Mouse (Mus musculus): ENCODE data around the gene Prlh. TPM values are rescaled to one million over a fixed set of nuclear protein-coding genes. Genes with fewer than 3 reads are reported as not detected.

Prlh gene
- total and polyA plus RNA-seq, 3 experiments = not detected

GRCm38 (mm10) chr1:90981346-90981745 lies 28.4 kb downstream of the Prlh start:
- Histone ChIP-seq H3K27ac (peak overlapping the region; percentile 62), H3K9ac (ENCODE audit: low read depth, low read length) (no peak overlapping the region), H3K79me2 (replicated peaks; ENCODE audit: control insufficient read depth, insufficient read depth, low read length) (no peaks in the 10 kb centered on the region), H3K4me1 (ENCODE audit: control insufficient read depth, insufficient read depth, low read length) (peaks cover 5% of the 10 kb centered on the region), H3K27me3 (ENCODE audit: control insufficient read depth, insufficient read depth, low read length) (no peaks in the 10 kb centered on the region), H3K36me3 (ENCODE audit: control insufficient read depth, insufficient read depth, low read length) (peaks cover 2% of the 10 kb centered on the region; the same call in 1 of the 2 replicates), H3K4me3 (no peak overlapping the region)
- intact Hi-C loops (cut with DNase I) = loop anchor here (2.0 kb wide), 1 partner anchor 35 kb away; no protein-coding TSS in a partner anchor
- no peak for TF ChIP-seq CTCF (IDR thresholded peaks at IDR 0.05)
- no peak for TF ChIP-seq EP300 (IDR thresholded peaks at IDR 0.05; ENCODE audit: insufficient read depth, low read depth, low read length)
- TF ChIP-seq POLR2A (IDR thresholded peaks at IDR 0.05; ENCODE audit: insufficient read depth, low read depth, low read length) = no peak
- WGBS = 49% methylated on average over 3 of the region's 3 CpGs
- peak in 1 of 2 experiments; percentile 15 for DNase-seq

DNA sequence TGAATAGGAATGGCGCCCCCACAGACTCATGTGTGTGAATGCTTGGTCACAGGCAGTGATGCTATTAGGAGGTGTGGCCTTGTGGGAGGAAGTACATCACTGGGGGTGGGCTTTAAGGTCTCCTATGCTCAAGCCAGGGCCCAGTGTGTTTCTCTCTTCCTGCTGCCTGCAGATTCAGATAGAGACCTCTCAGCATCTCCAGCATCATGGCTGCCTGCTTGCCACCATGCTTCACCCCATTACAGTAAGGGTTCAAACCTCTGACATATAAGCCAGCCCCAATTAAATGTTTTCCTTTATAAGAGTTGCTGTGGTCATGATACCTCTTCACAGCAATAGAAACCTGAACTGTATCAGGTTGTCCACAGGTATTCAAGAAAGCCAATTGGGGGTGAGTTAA lies 43.0 kb downstream of the Prlh start:
- Histone ChIP-seq H3K27me3 (ENCODE audit: control insufficient read depth, insufficient read depth, low read length) (no peaks in the 10 kb centered on the region), H3K27ac (no peak overlapping the region), H3K9ac (ENCODE audit: low read depth, low read length) (no peak overlapping the region), H3K4me1 (ENCODE audit: control insufficient read depth, insufficient read depth, low read length) (peaks cover 10% of the 10 kb centered on the region), H3K36me3 (ENCODE audit: control insufficient read depth, insufficient read depth, low read length) (peaks cover 2% of the 10 kb centered on the region; the same call in 1 of the 2 replicates), H3K79me2 (replicated peaks; ENCODE audit: control insufficient read depth, insufficient read depth, low read length) (no peaks in the 10 kb centered on the region), H3K4me3 (no peak overlapping the region)
- DNase-seq = no peak
- intact Hi-C loops (cut with DNase I) = loop anchor here (5.0 kb wide), 1 partner anchor 36 kb away; no protein-coding TSS in a partner anchor
- WGBS = 96% methylated on average over 1 of the region's 1 CpGs
- TF ChIP-seq POLR2A (IDR thresholded peaks at IDR 0.05; ENCODE audit: insufficient read depth, low read depth, low read length) (no peak), EP300 (IDR thresholded peaks at IDR 0.05; ENCODE audit: insufficient read depth, low read depth, low read length) (no peak), CTCF (IDR thresholded peaks at IDR 0.05) (no peak)

DNA sequence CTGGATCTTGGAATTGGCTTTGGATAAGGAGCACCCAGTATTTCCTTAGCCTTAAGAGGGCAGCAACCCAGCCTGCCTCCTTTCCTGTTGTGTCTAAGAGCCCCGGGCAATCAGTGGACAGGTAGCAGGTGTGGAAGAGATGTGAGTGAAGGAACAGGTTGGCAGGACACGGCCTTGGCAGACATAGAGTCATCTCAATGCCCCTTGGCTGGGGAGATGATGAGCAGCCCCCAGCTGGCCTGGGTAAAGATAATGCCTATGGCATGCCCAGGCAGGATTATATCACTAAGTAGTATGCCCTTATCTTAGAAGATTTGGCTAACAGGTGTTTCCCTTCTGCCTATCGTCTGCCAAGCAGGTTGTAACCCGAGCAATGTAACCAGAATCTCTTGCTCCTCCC lies 44.2 kb downstream of the Prlh start:
- 66% methylated on average over 4 of the region's 4 CpGs for WGBS
- Histone ChIP-seq H3K79me2 (replicated peaks; ENCODE audit: control insufficient read depth, insufficient read depth, low read length) (no peaks in the 10 kb centered on the region; the same call in none of the 2 replicates), H3K9ac (ENCODE audit: low read depth, low read length) (no peak overlapping the region), H3K4me1 (ENCODE audit: control insufficient read depth, insufficient read depth, low read length) (peaks cover 20% of the 10 kb centered on the region), H3K4me3 (no peak overlapping the region), H3K36me3 (ENCODE audit: control insufficient read depth, insufficient read depth, low read length) (peaks cover 5% of the 10 kb centered on the region; the same call in 1 of the 2 replicates), H3K27ac (no peak overlapping the region), H3K27me3 (ENCODE audit: control insufficient read depth, insufficient read depth, low read length) (no peaks in the 10 kb centered on the region)
- TF ChIP-seq POLR2A (IDR thresholded peaks at IDR 0.05; ENCODE audit: insufficient read depth, low read depth, low read length) = no peak
- TF ChIP-seq EP300 (IDR thresholded peaks at IDR 0.05; ENCODE audit: insufficient read depth, low read depth, low read length) = no peak
- no peak for TF ChIP-seq CTCF (IDR thresholded peaks at IDR 0.05)
- peak in 1 of 2 experiments; percentile 12 for DNase-seq
- intact Hi-C loops (cut with DNase I) = loop anchor here (5.0 kb wide), 1 partner anchor 35 kb away; no protein-coding TSS in a partner anchor

GRCm38 (mm10) chr1:90997641-90998040 lies 44.7 kb downstream of the Prlh start:
- intact Hi-C loops (cut with DNase I) = loop anchor here (5.0 kb wide), 1 partner anchor 35 kb away; no protein-coding TSS in a partner anchor
- Histone ChIP-seq H3K4me3 (no peak overlapping the region), H3K4me1 (ENCODE audit: control insufficient read depth, insufficient read depth, low read length) (peaks cover 22% of the 10 kb centered on the region), H3K9ac (ENCODE audit: low read depth, low read length) (no peak overlapping the region; the same call in 1 of the 2 replicates), H3K27me3 (ENCODE audit: control insufficient read depth, insufficient read depth, low read length) (no peaks in the 10 kb centered on the region), H3K36me3 (ENCODE audit: control insufficient read depth, insufficient read depth, low read length) (peaks cover 5% of the 10 kb centered on the region; the same call in 1 of the 2 replicates), H3K79me2 (replicated peaks; ENCODE audit: control insufficient read depth, insufficient read depth, low read length) (no peaks in the 10 kb centered on the region; the same call in none of the 2 replicates), H3K27ac (no peak overlapping the region)
- no peak for TF ChIP-seq POLR2A (IDR thresholded peaks at IDR 0.05; ENCODE audit: insufficient read depth, low read depth, low read length)
- no peak for TF ChIP-seq EP300 (IDR thresholded peaks at IDR 0.05; ENCODE audit: insufficient read depth, low read depth, low read length)
- TF ChIP-seq CTCF (IDR thresholded peaks at IDR 0.05) = no peak
- no peak for DNase-seq
- 91% methylated on average over 5 of the region's 5 CpGs for WGBS

GRCm38 (mm10) chr1:90998268-90998890 lies 45.5 kb downstream of the Prlh start, which contains the start of gene Lrrfip1:
Gene Lrrfip1 (plus strand): TSS chr1:90998737.
- intact Hi-C loops (cut with DNase I) = loop anchor here (5.0 kb wide), 1 partner anchor 34 kb away; no protein-coding TSS in a partner anchor
- Histone ChIP-seq H3K4me1 (ENCODE audit: control insufficient read depth, insufficient read depth, low read length) (peaks cover 29% of the 10 kb centered on the region), H3K27ac (peak within 1 kb of the TSS; percentile 80), H3K27me3 (ENCODE audit: control insufficient read depth, insufficient read depth, low read length) (no peaks in the 10 kb centered on the region), H3K79me2 (replicated peaks; ENCODE audit: control insufficient read depth, insufficient read depth, low read length) (peaks cover 2% of the 10 kb centered on the region), H3K36me3 (ENCODE audit: control insufficient read depth, insufficient read depth, low read length) (peaks cover 5% of the 10 kb centered on the region; the same call in 1 of the 2 replicates), H3K9ac (ENCODE audit: low read depth, low read length) (peak within 1 kb of the TSS; percentile 98), H3K4me3 (peak within 1 kb of the TSS; percentile 81)
- peak; percentile 85 to 87 for DNase-seq
- TF ChIP-seq CTCF (IDR thresholded peaks at IDR 0.05) (no peak), POLR2A (IDR thresholded peaks at IDR 0.05; ENCODE audit: insufficient read depth, low read depth, low read length) (peak; percentile 53; the same call in 1 of the 2 replicates), EP300 (IDR thresholded peaks at IDR 0.05; ENCODE audit: insufficient read depth, low read depth, low read length) (no peak)
- 2% methylated on average over 59 of the region's 59 CpGs for WGBS
